ENCODE assay signal across 8 mouse cellular contexts in genomic region chr9:66109574-66109973, GRCm38 (mm10).
"Had no signal": no experiment of that assay in that cellular context is flagged by ENCODE, and none has a peak within 500 bp of the region (broad histone marks: within the 10 kb centered on the region; RNA-seq: fewer than 3 reads in every experiment).

No protein-coding gene starts in this region.

- H3K9ac ChIP-seq: limb, embryonic 12.5 days; liver, embryonic 15.5 days; midbrain, embryonic 13.5 days had no signal

- H3K27me3 ChIP-seq: limb, embryonic 12.5 days; liver, embryonic 15.5 days; midbrain, embryonic 13.5 days had no signal

- DNase-seq: liver; lung, adult 2 months; lung, postnatal 36 days had no signal

- H3K27ac ChIP-seq: liver, embryonic 15.5 days had no signal

- ATAC-seq: lung, postnatal 0 days; midbrain, embryonic 13.5 days had no signal

- H3K4me2 ChIP-seq: limb, embryonic 12.5 days; liver, embryonic 15.5 days; midbrain, embryonic 13.5 days had no signal

- H3K9me3 ChIP-seq: limb, embryonic 12.5 days; liver, embryonic 15.5 days; midbrain, embryonic 13.5 days had no signal

- H3K4me3 ChIP-seq: layer of hippocampus, adult 2 months; limb, embryonic 12.5 days; liver, embryonic 15.5 days; midbrain, embryonic 13.5 days had no signal
